Mouse (Mus musculus): Measurements from ENCODE around the gene Slc16a5.
"Not testable (repeated sequence)": the region's sequence is repeated elsewhere in the genome, so short reads cannot be mapped to it uniquely, and the experiment has no call there.

DNA sequence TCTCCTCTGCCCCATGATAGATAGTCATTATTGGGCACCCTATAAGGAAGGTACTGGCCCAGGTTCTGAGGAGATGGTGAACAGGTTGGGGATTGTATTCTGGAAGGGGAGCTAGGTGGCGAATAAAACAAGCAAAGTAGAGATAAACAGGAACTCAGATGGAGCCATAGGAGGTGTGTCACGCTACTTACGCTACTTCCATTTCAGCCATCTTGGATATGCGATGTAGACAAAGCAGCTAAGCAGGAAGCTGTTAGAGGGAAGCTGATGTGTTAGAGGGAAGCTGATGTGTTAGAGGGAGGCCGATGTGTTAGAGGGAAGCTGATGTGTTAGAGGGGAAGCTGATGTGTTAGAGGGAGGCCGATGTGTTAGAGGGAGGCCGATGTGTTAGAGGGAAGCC is 15.1 kb downstream of the Slc16a5 start:
- not testable (repeated sequence) for TF ChIP-seq POLR2A (IDR thresholded peaks at IDR 0.05; ENCODE audit: low read depth, low read length); CTCF (conservative IDR thresholded peaks at IDR 0.05; ENCODE audit: insufficient read depth, insufficient read length, low read depth, low read length)
